Mouse (Mus musculus) cerebellum, adult 8-10 months (tissue): ENCODE results near the gene Gpr142.

Source experiments
- DNase-seq: peaks from one replicate; pipeline ENCODE4 v3.0.0; 2022

Gene Gpr142

DNA sequence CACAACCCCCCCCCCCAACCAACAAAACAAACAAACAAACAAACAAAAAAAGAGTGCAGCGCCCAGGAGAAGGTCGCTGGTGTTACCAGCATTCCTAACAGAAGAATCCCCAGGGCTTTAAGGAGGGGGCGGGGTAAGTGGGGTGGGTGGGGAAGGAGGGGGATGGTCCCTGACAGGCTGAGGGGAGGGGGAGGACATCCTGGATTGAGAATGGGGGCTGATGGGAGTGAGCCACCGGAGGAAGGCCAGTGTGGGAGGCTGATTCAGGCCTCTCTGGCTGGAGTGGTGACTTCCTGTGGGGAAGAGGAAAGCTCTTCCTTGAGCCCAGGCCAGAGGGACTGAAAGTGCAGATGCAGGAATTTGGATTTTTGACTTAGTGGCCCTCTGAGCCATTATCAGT is 47.6 kb downstream of the Gpr142 start:
- DNase-seq, result no peak

DNA sequence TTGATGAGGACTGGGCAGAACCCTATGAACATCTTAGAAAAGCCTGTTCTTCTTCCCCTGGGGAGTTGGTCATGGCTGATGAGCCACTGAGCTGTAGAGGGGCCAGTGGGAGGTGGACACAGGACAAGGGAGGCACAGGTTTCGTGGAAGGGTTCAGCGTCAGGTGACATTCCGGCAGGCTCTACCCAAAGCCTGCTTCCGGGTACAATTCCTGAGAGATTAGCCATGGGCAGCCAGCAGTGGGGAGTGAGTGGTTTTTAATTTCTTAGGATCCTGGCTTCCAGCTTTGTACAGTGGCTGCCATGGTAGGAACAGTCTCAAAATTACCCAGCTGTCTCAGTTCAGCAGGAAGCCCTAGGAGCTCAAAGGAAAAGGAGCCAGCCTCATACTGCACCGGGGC is 48.3 kb downstream of the Gpr142 start:
- DNase-seq, result no peak

DNA sequence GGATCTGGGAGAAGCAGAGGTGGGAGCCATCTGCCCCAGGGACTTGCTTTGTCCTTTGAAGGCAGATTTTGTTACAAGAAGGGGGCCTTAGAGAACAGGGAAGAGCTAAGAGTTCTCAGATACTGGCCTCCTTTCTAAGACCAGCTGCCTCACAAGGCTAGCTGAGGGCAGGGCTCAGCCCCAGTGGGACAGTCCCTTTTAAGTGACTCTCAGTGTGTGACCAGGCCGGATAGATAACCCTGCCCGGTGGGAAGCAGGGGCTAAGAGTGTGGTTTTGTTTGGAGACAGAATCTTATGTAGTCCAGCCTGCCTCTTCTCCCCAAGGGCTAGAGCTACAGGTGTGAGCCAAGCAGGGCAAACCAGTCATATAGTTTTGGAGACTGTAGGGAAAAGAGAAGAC is 50.8 kb downstream of the Gpr142 start:
- DNase-seq, result no peak

DNA sequence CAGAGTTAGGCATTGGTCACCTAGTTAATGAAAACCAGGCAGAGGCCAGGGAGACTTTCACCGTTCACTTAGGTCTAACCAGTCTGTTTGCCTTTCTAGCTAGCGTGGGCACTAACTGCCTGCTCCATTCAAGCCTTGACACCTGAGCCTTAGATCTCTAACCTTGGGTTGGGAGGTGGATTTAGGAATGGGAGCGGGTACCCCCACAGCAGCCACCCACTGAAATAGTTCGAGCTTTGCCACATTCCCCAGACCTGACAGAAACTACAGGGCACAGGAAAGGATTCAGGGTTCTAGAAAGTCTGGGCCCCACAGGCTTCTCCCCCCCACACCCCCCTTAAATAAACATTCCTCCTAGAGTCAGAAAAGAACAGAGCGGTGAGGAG is 51.3 kb downstream of the Gpr142 start:
- no peak for DNase-seq

DNA sequence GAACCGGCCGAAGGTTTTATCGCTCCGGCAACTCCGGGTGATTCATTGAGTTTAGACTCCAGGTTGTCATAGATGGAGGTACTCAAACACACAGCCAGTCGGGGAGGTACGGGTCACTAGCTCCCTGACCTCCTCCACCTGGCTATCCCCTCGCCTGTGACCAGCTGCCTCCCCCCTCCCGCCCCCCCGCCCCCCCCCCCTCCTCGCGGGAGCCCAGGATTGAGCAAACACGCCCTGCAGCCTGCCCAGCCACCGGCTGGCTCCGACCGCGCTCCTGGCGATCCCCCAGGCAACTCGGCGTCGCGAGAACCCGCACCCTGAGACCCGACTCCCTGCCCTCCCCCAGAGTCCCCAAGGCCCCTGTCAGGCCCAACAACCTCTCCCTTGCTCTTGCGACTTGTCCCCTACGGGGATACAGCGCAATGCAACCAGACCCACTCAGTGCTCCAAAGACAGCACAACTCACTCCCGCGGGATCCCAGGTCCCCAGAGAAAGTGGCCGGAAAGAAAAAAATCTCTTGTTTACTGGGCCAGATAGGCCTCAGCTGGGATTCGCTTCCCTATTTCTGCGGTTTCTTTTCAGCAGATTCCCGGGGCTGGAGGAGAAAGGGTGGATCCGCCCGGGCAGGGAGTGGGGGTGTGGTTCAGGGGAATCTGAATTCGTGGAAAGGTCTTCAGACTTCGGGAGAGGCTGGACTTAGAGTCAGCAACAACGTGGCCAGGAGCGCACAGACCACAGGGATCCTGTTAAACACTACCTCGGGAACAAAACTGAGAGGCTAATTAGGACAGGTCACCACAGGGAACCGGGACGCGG is 51.9 kb downstream of the Gpr142 start, which contains the start of gene Gprc5c:
Gene Gprc5c, plus strand, starts transcription at position 701 of the 817 bp plus-strand sequence.
- DNase-seq, result peak; percentile 73

DNA sequence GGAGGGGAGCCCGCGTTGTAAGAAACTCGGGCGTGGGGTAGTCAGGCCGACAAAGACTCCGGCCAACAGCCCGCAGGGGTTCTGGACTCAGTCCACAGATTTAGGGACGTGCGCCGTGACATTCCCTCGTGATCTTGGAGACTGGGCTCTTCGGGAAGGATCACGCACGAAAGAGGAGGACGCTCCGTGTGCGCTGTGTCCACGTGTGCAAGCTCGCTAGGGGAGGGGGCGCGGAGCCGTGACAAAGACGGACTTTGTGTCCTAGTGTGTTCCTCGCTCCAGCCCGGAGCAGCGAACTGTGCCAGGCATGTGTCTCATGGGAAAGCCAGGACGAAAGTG is 52.5 kb downstream of the Gpr142 start:
- DNase-seq, result peak; percentile 95

DNA sequence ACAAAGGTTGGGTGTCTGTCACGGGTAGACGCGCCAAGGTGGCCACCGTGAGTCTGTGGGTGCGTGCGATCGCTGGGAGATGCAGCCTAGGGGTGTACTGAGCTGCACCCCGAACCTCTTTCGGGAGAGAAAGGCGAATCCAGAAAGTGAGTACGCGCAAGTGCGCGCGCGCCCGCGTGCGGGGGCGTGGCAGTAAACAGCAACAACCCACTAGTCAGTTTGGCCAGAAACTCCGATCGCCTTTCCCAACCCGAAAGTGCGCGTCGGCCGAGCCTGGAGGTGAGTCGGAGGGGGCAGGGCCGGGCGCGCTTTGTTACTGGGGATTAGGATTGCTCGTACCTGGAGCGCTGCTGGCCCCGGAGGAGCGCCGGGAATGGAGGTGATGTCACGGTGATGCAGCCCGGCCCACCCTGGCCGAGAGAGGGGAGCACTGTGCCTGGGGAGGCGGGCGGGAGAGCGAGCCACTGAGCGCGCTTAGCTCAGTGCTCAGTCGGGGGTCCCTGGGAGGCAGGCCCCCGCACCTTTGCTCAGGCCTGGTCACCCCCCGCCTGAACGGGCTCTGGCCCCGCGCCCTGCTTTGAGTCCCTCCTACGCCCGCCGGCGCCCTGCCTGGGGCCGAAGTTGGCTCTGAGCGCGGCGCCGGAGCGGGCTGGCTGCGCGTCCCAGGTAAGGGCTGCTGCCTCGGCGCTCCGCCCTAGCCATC is 53.0 kb downstream of the Gpr142 start:
- DNase-seq, result peak; percentile 91

DNA sequence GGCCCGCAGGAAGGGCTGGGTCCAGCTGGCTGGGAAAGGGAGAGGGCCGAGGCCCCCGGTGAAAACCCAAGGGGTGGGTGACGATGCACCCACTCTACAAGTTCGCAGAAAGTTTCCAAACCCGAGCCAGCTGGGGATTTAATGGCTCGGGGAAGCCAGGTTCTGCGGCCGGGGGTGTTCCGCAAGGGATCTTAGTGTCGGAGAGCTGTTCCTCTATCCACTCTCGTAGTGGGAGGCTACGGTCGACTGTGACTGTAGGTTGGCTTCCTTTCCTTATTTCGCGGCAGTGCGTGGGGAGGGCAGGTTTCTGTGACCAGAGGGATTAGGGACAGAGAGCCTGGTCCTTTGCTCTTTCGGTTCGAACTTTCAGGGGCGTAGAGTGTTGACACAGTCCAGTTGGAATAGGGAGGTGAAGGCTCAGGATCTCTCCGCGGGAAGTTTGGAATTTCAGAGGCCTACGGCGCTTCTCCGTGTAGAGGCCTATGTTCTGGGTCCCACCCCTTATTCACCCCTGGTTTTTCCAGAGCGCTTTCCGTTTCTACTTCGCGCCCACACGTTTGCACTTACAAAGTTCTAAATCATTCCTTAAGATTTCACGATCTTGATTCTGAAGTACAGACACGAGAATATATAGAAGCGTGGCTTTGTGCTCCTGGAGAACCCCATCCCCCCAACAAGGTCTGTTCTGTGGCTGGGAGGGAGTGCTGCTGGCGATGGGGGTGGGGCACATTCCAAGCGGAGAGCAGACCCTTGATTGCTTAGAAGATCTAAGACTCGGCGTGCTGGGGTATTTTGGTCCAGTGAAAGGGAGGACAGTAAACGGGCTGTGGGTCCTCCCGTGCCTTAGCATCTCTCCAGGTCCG is 53.8 kb downstream of the Gpr142 start:
- peak; percentile 63 for DNase-seq

DNA sequence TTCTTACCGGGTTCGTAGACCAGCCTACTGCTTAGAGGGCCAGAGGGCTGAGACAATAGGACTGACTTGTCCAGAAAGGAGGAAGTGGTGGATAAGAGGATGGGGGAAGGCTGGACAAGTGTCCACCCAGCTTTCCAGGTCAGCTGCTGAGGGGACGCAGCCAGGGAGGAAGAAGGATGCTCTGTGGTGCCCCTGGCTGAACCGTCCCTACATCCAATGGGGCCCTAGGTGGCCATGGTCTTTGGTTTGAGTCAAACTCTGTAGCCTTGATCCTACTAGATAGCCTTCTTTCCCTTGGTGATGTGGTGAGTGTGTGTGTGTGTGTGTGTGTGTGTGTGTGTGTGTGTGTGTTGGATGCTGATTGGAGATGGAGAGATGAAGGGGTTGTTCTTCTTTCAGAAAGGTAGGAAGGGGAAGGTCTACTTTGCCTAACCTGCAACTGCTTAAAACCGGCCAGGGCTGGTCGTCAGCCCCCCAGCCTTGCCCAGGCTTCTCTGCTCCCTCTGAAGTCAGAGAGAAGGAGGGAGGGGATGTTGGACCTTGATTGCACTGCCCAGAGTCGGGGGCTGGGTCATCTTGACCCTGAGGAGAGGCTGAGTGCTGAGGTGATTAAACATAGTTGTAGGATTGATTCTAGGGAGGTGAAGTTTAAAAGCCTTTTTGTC is 54.6 kb downstream of the Gpr142 start:
- peak; percentile 23 for DNase-seq

DNA sequence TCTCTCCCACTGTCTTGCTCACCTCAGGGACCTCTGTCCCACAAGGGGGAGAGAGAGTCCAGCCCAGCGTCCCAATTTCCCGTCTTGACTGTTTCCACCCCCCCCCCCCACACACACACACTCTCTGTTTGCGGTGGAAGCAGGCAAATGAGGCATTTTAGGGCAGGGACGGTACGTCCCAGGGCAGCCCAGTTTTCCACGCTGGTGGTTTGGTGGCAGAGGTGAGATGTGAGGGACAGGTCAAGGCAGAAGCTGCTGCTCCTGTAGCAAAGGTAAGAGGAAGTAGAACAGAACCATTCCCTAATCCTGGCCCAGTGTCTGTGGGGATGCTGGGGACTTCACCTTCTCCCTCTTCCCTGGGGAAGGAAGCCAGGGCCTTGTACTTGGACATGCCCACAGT is 55.9 kb downstream of the Gpr142 start:
- DNase-seq, result peak; percentile 27

DNA sequence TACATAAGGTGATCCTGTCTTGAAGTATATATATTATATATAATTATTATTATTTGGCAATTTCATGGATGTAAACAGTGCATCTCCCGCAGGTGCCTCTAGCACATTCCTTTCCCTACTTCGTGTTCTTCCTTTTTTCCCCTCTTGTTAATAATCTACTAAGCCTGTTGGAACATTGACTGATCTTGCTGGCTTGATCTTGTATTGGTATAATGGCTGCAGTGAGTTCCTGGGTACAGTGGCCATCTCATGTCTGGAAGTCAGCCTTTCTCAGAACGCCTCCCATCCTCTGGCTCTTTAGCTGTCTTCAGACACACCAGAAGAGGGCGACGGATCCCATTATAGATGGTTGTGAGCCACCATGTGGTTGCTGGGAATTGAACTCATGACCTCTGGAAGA is 57.4 kb downstream of the Gpr142 start:
- DNase-seq, result peak; percentile 8
